Mouse (Mus musculus) bone marrow, adult 2 months (tissue): ENCODE data around the gene Large1.

Experiments
- CTCF ChIP-seq: fragments of 200-500 bp; IDR thresholded peaks from 2 replicates; pipeline ENCODE4 v1.5.1; 2011; ENCODE audit warnings: low read length, control low read depth; ENCODE audit not compliant: control insufficient read depth, insufficient read depth
- POLR2A ChIP-seq: fragments of 200-500 bp; IDR thresholded peaks from 2 replicates; pipeline ENCODE4 v1.6.1; 2011; ENCODE audit warnings: low read depth, mild to moderate bottlenecking, control low read depth, low read length, borderline replicate concordance; ENCODE audit not compliant: control insufficient read depth

GRCm38 (mm10) chr8:73201854-73202253 is 151.5 kb downstream of the Large1 start:
- TF ChIP-seq CTCF (no peak), POLR2A (no peak)
